Mouse (Mus musculus) telencephalon, adult 2 months (tissue): ENCODE data around the gene Lnpep.
"Not testable (repeated sequence)": the region's sequence is repeated elsewhere in the genome, so short reads cannot be mapped to it uniquely, and the experiment has no call there.

Experiments used
- DNase-seq: peaks from one replicate; pipeline ENCODE4 v3.0.0-alpha.2; 2011; ENCODE audit warnings: low read depth, low spot score

Gene Lnpep

DNA sequence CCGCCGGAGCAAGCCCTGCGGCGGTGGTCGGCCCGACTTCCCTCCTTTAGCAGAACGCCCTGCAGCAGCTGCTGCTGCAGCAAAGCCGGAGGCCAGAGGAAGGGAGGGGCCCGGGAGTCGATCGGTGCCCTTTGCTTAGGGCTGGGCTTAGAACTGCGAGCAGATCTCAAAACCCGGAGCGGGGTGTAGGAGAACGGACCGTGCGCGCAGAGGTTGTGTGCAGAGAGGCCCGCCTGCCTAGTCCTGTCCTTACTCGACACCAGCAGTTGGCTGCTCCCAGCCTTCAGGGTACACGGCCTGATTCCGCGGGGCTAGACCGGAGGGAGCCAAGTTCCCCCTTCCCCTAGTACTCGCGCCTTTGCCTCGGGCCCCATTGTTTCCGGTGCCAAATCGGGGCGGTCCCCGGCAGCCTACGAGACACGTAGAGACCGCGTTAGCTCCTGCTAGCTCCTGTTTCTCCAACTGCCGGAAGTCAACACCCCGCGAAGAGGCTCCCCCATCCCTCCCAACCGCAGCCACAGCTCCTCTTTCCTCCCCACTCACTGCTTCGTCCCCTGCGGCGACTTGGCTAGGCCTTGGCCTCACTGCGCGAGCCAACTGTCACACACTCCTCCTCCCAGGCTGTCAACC is at the start of gene Lnpep:
Lnpep (minus strand) TSS at position 94 of the 630 bp plus-strand sequence.
- peak; percentile 96 for DNase-seq

DNA sequence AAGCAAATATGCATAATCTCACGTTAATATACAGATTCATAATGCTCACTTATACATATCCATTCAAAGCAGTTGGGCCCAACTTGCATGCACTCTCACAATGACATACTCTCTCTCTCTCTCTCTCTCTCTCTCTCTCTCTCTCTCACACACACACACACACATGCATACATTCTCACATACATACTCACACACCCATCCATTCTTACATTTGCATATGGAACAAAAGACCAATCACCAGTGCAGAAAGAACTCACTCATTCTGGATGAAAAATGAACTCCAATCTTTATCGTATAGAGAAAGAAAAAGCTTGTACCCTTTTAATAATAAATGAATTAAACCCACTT is 31.0 kb upstream of the Lnpep start:
- no peak for DNase-seq

DNA sequence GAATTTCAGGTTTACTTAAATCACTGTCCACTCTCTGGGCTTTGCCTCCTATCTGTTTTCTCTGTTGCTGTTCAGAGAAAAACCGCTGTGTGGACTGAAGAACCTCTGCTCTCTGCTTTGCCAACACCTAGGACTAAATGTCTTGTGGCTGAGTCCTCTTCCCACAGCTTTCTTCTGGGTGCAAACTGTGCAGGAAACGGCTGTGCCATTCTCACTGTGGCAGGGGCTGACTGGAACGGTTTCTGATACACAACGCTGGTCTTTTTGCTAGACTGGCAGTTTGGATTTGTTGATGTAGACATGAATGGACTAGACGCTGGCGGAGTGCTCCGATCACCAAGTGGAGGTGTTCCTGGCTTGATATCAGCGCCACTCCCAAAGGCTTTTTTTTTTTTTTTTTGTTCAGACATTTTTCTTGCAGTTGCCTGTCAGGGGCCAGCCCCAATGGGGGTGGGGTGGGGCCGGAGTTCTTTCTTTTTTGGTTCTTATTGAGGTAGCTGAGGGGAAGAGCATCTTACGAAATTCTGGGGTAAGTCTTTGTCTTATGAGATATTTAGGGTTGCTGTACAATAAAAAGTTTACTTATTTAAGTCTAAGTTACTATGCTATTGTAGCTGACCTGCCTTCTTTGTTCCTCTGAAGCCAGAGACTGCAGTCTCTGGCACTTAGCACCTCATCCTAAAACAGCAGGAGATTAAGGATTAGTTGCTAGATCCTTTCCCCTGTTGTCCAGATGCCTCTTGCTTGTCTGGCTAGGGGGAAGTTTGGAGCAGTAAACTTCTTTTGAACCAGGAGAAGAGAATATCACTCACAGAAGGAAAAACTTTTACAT is 30.4 kb upstream of the Lnpep start:
- no peak for DNase-seq

DNA sequence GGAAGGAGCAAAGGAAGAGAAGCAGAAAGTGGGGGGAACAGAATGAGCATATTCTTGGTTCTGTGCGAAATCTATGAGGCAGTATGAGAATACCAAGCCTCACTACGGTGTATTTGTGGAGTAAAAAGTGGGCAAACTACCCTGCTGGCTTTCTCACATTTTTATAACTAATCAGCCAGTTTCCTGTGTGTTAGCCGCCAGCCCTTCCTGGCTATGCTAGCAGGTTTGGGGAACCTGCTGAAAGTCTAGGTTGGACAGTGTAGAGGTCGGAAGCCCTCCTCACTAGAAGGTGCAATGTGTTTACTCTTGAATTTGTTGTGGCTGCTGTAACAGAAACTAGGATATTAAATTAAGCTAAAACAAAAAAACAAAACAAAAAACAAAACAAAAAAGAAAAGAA is 27.7 kb upstream of the Lnpep start:
- DNase-seq, result no peak

DNA sequence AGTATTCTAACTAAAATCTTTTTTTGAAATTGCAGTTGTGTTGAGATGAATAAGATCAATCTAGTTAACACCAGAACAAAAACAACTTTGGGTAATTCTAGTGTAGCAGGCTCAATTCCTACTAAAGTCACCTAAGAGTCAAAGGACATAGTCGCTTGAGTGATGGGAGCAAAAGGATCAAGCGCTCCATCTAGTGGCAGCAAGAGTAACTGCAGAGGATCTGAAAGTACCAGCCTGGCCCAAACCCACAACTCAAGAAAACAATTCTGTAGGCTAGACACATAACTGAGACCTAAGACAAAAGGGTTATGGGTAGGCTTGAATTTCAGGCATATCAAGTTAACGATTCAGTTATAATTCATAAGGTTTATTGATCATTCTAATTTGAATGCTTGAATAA is 20.9 kb upstream of the Lnpep start:
- no peak for DNase-seq

DNA sequence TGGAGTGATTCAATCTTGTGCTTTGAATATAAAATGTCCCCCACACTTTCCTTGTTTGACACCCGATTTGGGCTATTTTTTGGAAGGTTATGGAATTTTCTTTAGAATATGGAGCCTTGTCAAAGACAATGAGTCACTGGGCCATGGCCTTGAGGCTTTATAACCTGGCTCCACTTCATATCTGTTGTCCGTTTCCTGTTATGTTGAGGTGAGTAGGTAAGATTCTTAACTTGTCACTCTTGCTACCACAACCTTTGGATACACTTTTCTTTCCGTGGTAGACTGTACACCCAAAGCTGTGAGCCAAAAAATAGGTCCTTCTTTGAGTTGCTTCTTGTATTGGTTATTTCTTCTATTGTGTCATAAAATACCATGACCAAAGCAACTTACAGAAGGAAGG is 12.5 kb upstream of the Lnpep start:
- DNase-seq, result no peak

DNA sequence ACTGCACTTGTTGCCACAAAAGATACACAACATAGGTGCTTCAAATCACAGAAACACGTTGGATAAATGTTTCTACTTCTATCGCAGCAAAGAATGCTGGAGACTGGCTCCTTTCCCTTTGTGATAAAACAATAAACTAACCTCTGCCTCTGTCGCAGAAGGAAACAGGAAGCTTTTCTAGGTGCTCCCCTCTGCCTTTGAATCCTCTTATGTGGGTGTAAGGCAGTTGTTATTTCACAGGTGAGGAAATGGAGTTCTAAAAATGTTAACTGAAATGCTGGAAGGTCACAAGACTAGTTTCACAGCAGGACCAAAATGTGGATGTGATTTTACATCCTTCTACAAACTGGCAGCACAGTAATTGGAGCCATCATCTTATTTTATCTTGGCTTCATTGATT is 11.3 kb upstream of the Lnpep start:
- no peak for DNase-seq

DNA sequence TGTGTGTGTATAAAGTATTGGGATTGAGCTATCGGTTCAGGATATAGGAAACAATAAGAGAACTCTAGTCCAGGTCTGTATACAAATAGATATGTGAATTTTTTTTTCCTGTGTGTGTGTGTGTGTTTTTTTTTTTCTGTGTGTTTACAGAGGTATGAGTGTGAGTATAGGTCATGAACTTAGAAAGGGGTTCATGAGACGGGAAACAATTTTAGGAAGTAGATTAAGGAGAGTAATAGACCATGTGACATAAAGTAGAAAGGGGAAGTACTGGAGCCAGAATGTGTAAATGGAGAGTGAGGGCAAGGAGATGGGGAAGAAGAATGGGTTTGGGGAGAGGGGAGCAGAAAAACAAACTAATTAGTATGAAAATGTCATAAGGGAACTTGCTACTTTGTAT is 9.2 kb upstream of the Lnpep start:
- no peak for DNase-seq

DNA sequence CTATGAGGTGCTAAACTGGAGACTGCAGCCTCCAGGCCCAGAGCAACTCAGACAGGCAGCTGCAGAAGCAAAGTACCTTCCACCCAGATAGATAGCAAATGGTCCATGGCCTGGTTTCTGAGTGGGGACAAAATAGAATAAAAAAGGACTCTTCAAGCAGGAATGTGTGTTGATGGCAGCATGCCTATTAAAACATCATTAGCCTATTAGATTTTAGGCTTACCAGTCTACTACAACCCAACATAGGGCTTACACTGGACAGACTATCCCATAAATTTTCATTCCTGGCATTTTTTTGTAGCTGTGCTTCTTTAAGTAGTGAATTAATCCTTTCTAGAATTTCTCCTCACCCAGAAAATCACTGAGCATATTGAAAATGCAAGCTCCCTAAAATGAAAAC is 7.1 kb upstream of the Lnpep start:
- DNase-seq, result no peak

DNA sequence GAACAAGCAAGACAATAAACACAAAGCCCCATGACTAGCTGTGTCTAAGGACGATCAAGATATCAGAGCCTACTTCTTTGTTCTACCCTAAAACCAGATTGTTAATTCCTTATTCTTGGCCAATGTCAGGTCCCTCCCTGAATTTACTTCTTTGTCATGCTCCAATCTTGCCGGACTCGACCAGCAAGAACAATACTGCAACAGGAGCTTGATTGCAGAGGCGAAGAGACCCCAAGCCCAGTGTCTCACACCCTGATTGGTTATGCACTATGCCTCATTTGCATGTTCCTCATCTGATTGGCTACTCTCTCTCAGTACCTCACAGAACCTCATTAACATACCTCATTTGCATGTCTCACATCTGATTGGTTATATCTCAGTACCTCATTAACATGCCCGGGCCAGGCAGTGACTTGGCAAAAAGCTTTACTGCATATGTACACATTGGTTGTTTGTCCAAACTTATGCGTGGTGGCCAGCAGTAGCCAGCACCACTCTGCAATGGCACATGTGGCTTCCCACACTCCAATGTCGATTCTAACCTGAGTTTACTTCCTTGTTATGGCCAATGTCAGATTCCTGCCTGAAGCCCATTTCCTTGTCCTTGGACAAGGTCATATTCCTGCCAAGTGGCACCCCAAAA is 3.5 kb upstream of the Lnpep start:
- DNase-seq, result not testable (repeated sequence)

DNA sequence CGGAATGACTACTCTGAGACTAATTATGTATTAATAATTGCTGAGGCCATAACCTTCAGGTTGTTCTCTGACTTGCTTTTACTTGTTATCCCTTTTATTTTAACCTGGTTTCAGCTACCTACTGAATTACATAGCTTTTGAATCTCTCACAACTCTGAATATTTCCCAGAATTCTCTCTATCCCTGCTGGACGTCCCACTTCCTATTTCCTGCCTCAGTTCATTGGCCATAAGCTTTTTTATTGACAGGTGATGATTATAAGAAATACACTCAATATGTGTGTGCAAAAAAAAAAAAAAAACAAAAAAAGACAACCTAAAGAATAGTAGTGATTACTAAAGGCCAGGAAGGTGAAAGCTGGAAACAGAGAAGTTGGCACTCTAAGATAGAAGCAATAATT is 2.7 kb upstream of the Lnpep start:
- DNase-seq, result no peak

DNA sequence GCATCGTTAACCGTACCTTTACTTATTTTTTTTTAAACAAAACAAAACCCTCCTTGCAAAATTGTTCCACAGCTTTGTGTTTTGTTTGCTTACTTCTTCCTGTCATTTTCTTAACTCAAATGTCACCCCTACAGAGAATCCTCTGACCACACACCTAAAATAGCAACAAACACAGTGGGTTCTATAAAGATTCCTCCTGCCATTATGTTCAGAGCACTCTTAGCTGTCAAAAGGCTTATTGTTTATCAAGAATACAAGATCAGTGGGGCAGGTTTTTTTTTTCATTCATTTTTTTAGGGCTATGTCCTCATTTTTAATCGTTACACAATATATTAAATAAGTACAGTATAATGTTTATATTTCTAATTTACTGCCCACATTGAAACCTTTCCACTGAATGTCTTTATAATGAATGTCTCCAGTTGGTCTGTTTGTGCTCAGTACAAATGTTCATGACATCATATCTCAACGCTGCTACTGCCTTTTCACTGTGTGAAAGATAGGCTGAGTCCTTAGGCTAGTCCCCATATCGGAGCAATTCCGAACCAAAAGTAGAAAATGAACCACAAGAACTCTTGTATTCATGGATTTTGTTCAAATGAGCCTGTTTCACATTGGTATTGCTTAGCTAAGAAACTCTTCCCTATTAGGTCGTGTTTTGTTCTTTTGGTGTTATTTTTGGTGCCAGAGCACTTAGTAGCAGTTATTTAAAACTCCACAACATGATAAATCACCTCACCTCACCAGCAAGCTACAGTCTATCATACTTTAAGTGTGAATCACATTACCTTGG is 1.2 kb upstream of the Lnpep start:
- no peak for DNase-seq

DNA sequence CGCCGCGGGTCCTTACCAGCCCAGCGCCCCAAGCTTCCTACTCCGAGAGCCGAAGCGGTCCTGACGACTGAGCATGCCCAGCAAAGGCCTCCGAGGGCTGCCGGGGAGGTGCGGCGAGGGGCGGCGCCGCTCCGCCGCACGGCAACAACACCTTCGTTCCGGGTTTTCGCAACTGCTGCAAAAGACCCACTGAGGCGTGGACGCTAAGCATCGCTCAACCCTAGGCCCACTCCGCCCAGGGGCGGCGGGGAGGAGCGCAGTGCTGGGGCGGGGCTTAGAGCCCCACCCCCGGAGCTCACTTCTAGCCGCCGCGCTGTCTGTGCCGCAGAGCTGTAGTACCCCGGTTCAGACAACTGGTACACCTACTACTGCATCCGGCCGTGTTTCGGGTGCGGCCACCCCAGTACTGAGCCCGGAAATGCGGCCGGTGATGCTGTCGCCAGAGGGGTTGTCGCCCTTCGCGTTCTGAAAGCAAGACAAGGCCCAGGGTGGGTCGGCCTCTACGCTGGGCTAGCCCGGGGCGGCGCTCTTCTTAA is 361 bp downstream of the Lnpep start:
- peak; percentile 97 for DNase-seq

DNA sequence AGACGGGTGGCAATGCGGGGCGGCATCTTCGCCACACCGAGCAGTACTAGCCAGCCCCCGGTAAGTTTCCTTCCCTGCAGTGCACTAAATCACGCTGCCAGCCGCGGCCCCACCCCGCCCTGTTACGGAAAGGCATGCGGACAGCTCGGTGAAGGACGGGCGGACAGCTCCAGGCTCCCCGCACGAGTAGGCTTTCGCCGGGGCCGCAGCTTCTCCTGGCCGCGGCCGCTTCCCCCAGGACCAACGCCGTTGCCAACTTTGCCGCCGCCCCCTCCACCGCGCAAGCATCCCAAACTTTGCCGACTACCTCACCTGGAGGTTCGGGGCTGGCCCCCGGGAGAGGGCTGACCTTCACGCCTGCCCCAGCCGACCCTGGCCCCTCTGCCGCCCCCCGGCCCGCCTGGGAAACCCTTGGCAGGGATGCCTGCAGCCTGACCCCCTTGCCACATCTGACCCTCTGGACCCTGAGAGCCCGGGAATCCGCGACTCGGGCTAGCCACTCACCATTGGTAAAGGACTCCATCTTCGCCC is 895 bp downstream of the Lnpep start:
- DNase-seq, result no peak

DNA sequence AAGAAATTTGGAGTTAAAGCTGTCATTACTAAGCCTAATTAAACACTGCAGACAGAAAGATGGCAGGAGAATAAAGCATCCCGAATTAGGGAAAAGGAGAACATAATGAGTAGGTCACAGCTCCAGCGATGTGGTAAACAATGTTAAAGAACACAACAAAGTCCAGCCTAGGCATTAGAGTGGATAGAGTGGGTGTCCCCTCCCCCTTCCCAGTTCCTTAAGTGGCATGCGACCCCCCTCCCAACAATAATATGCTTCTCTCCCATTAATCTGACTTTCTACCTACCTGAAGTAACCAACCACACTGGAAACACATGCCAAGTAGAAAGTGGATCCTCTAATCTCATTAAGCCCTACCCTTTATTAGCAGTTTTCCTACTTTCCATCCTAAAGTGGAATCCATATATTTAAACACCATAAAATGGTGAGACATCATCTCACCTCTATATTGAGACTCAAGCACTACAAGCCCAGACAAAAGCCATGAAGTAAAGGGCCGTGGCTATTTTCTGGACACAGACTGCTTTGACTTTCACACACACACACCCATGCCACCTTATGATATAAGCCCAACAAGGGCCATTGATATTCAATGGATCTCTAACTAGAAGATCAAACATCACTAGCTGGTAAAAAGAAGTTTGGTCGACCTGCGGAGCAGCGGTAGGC is 1.5 kb downstream of the Lnpep start:
- DNase-seq, result no peak

DNA sequence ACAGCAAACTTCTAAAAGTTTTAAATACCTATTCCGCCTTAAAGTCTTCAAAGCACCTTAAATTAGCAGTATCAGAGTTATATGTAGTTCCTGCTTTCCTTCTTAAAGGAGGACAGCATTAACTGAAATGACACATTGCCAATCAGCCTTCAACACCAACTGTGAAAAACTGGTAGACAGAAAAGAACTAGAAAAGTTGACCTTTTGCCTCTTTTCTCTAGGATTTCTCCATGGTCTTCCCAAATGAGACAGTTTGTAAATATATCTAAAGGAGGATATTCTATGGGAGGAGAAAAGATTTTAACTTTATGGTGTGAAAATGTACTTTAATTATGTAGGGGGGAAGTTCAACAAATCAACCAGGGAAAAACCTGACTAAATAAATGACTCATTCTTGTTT is 2.3 kb downstream of the Lnpep start:
- no peak for DNase-seq

DNA sequence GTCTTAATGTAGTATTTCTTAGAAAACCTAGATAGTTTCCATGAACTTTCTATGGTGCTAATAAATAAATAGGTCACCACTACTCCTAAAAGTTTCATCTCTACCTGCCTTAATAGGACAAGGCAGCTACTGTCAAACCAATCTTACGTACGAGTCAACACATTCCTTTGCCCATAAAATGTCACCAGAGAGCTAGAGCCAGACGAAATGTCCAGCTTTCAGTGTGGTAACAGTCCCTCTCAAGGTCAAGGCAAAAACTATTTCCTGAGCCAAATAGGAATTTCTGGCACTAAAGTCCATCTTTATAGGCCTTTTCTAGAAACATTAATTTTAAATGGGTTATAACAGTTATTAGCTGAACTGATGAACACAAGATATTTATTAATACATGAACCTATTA is 3.3 kb downstream of the Lnpep start:
- no peak for DNase-seq

DNA sequence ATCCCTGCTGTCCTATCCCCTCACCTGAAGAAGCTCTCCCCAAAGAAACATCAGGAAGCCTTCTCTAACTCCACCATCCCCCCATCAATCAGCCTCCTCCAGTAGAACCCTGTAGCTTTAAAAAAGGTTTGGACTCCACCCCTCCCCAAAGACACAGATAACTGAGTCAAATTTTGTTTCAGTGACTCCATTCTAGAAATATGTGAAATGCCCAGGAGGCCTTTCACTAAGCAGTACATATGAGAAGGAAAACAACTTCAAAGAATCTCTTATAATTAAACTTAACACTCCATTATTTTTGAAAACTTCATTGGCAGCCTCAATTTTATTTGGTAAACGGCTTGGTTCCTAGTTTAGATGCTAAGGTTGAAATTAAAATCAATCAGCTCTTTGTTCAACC is 6.4 kb downstream of the Lnpep start:
- no peak for DNase-seq

DNA sequence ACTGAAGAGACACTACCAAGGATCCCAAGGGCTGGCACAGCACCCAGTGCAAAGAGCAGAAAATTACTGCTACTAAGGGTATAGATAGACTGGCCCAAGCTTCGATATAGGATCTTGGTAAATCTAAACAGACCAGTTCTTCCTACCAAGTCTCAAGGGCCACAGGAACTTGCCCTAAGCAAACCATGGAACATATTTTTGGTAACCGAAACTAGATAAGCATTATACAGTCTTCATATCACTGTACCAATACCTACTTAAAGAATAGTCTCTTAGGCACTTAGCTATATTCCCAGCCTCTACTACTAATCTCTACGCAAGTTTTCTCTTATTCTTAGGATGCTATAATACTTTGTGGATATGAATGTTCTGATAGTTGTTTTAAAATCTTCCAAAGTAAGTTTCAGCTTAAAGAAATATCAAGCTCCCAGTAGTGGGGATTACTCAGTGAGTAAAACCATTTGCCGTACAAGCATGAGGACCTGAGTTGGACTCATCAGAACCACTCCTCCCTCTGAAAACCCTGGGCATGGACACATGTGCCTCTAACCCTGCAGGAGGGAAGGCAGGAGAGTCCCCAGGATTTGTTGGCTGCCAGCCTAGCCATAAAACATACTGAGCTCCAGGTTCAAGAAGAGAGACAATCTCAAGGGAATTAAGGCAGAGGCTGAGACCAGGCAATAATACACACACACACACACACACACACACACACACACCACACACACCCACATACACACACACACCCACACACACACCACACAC is 7.2 kb downstream of the Lnpep start:
- no peak for DNase-seq

DNA sequence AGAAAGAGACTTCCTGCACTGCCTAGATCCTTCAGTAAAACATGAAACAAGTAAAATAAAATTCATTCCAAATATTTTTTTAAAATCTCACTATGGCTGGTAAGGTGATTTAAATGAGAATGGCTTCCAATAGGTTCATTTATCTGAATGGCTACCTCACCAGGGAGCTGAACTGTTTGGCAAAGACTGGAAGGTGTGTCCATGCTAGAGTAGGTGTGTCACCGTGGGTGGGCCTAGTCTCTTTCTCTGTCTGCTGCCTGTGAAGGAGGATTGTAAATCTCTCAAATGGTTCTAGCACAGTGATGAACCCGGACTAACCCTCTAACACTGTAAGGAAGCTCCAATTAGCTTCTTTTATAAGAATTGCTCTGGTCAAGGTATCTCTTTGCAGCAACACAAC is 12.5 kb downstream of the Lnpep start:
- no peak for DNase-seq
